Mouse (Mus musculus) retina, postnatal 7 days (tissue): ENCODE data around the gene Nol9.
"Not testable (repeated sequence)": the region's sequence is repeated elsewhere in the genome, so short reads cannot be mapped to it uniquely, and the experiment has no call there.

Experiments
- DNase-seq: peaks from one replicate; pipeline ENCODE4 v3.0.0-alpha.2; 2012; ENCODE audit warnings: low read depth, low spot score

Nol9 gene

DNA sequence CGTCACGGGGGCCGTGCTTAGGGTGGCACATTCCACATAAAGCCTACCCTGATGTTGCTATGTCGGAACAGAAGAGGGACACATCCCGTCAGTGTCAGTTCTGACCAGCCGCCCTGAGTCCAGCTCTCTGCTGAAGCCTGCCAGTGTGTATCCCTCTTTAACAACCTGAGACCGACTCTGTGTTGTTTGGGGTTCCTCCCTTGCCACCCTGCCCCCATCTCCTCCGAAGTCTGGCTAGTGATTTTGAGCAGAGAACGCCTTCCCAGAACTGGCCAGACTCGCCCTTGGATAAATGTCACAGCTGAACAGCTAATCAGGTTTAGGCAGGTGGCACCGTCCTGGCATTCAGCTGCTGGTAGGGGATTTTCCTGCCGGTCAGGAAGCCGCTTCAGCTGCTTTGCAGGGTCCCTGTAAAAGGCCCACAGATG lies 28.4 kb upstream of the Nol9 start:
- DNase-seq, result no peak

DNA sequence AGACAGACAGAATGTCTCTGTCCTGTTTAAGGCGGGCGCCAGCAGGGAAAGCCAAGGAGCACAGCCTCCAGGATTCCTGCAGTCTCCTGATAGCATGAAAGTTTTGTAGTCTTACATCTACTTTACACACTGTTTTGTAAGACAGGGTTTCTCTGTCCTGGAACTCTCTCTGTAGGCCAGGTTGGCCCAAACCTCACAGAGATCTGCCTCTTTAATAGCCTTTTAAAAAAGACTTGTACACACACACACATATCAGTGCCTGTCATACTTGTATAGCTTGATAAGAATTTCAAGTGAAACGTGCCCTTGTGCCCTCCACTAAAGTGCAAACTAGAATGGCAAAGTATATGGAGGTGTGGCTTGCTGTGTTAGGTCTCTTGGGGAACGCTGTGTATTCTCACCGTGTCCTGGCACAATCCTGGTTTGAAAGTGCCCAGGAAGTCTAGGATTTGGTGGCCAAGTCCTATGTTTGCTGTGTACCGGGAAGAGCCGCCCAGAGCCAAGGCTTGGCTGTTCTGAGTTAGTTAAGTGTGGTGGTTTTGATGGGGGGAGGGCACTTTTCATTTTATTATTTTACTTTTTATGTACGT lies 27.9 kb upstream of the Nol9 start:
- DNase-seq, result no peak

DNA sequence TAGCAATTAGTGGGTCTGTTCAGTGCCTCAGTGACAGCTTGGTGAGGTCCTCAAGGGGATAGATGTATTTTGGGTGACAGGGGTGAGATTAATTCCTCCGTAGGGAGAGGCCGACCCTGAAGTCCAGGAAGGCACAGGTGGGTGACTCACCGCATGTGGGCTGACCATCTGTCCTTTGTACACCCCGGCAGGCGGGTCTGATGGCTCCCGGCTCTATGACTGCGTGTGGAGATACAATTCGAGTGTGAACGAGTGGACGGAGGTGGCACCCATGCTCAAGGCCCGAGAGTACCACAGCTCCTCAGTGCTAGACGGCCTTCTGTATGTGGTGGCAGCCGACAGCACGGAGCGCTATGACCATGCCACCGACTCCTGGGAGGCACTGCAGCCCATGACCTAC lies 27.0 kb upstream of the Nol9 start:
- no peak for DNase-seq

DNA sequence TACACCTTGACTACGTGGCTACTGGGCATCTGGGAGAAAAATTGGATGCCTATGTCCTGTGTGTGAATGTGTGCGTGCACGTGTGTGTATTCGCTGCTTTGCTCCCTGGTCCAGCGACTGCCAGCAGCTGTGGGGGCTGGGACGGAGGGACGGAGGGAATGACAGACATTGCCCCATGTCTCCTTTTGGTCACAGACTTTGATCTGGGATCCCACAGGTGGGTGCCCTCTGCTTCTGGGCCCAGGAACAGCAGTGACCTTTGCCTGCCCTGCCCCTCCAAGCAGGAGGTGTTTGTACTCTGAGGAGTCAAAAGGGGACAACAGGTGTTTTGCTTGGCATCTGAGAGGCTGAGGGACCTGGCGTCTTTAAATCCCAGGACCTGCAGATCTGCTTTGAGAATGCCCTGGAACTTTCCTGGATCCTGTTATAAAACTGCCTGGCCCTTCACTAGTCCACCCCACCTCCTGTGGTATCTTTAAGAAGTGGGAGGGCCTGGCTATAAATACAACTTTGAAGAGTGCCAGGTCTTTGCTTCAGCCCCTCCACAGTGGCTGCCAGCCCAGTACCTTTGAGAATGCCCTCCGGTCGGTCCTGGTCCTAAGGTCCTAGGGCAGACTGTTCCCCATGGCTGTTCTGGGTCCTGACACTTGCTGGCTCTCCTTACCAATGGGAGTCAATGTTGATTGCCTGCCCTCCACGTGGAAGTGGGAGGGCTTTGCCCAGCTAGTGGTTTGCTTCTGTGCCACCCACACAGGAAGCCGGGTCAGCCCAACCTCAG lies 25.9 kb upstream of the Nol9 start:
- no peak for DNase-seq

DNA sequence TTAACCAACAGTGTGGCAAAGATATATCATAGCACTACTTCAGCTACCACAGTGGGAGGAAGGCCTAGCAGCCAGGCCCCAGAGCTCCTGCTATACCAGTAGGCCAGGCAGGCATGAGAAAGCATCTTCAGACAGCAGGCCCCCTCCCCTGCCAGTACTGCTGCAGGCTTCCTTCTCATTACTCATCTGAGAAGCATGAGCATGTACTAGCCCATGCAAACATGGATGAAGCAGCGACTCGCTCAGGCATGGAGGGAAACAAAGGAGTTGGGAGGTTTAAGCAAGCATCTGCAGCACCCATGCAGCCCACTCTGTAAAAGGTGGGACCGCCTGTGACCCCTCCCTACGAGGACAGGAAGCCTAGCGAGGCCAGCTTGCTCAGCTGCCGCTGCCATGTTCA lies 20.0 kb upstream of the Nol9 start:
- DNase-seq, result no peak

DNA sequence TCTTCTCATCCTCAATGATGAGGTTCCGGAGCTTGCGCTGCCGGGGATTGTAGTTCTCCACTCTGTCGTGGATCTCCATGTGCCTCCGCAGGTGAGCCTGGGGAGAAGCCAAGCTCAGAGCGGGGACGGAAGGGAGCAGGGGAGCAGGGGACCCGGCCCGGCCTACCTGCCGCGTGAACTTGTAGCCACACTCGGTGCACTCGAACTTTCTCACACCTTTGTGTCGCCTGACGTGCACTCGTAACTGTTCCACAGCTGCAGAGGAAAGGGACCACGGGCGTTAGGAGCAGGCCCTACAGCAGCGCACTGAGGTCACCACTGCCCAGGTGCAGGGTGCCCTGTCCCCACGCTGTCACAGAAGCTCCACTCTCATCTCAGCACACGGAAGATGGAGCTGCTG lies 19.1 kb upstream of the Nol9 start:
- no peak for DNase-seq

DNA sequence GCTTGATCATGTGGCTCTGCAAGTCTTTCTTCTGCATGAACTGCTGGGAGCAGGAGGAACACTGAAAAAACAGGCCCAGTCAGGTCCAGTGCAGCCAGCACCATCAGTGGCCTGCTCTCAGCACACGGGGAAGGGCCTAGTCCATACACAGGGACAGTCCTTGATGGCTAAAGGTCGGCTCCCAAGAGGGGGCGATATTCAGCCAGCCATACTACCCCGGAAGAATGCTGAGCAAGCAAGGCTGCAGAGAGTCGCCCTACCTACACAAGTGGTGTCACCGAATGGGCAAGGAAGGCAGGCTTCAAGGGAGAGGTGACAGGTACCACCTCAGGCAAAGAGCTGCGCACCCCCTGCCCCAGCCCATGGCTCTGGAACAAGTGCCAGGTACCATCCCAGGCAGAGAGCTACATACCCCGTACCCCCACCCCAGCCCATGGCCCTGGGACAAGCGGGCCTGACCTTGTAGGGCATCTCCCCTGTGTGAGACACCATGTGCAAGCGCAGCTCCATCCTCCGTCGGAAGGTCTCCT lies 17.5 kb upstream of the Nol9 start:
- no peak for DNase-seq

DNA sequence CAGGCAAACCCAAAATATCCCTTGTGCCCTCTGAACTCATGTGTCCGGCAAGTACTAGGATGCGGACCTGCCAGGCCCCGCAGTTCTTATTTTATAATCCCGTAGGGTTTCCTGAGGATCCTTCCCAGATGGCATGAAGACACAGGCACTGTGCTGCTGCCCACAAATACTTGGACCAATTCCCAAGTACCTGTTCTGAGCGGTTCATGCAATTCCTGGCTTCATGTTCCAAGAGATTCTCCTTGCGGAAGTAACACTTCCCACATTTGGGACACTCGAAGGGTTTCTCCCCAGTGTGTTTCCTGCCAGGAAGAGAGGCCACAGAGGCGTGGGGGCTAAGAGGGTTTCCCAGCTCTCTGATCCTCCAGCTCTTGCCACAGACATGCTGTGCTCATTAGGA lies 16.6 kb upstream of the Nol9 start:
- DNase-seq, result no peak

DNA sequence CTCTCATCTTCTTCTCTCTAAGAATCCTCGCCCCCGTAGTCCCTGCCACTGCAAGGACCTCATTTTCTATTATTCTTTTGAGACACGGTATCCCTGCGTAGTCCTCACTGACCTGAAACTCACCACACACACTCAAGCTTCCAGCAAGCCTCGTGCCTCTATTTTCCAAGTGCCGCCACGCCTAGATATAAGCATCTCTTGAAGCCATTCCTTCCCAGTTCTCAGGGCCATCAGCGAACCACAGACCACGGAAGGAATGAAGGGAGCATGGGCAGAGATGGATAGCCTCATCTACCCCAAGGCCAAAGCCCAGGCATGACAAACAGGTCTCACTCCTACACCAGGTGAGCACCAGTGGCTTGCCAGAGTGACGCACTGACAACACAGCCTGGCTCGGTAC lies 14.6 kb upstream of the Nol9 start:
- DNase-seq, result no peak

DNA sequence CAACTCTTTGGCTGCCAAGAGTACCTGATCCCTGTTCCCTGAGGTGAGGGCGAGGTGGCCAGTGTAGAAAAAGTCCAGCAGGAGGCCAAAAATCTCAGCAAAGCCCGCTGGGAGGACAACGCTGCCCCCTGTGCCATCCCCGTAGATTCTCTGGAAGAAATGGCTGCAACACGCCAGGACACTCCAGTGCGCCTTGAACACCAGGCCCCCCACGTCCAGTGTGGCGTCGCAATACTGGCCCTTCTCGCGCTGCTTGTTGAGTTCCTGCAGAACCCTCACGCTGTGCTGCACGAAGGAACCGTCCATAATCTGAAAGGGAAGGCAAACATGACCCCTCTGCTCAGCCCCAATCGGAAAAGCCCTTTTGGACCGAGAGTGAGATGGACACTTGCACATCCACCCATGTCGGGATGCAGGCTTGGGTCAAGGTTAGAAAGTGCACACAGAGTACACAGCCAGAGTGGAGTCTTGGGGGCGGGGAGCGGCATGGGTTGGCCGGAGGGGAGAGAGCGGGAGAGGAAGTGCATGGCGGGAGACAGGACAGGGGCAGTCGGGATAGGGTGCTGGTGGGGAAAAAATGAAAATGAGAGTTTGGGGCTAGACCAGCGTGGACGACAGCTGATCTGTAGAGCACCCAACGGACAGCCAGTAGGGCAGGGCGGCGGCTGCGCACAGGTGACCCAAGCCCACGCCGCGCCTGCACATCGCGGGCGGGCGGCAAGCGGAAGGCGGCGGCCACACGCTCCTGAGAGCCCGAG lies 12.2 kb upstream of the Nol9 start:
- no peak for DNase-seq

DNA sequence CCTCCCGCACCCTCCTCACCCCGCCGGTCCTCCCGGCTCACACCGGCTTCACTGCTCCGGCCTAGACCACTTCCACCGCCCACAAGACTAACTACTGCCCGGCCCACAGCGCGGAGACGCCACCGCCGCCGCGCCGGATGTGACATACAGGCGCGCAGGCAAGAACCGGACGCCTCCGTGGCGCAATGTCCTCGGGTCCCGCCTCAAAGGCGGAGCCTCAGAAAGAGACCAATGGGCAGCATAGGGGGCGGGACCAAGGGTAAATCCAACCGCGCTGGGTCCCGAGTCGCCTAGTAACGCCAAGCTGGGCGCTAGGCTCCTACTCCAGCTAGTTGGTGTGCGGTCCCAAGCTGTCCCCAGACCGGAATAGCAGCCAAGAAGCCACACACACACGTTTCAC lies 11.6 kb upstream of the Nol9 start, which contains the start of gene Zbtb48:
Gene Zbtb48 (minus strand): TSS at position 148 of the 400 bp plus-strand sequence.
- peak; percentile 96 for DNase-seq

DNA sequence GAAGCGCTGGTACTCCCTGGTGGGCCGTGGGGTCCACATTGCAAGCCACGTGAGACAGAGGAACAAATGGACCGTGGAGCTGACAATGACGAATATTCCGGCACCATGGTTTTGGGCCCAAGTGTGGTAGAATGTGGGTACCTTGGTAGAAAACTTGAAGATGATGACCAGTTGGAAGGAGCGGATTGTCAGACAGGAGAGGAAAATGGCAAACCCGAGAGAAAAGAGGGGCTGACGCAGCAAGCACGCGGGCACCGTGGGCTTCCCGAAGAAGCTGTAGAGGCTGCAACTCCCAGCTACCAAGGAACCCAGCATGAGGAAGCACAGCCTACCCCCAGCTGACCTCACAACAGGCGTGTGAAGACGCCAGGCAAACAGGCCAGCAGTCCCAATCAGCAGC lies 10.7 kb upstream of the Nol9 start:
- no peak for DNase-seq

DNA sequence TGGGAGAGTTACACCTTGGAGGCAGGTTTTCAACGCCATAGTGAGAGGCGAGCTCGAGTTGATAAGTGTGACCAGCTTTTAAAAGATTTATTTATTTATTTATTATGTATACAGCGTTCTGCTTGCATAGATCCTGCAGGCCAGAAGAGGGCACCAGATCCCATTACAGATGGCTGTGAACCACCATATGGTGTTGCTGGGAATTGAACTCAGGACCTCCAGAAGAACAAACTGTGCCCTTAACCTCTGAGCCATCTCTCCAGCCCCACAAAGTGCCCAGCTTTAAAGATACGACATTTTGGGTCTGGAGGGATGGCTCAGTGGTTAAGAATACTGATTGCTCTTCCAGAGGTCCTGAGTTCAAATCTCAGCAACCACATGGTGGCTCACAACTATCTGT lies 10.0 kb upstream of the Nol9 start:
- DNase-seq, result no peak

DNA sequence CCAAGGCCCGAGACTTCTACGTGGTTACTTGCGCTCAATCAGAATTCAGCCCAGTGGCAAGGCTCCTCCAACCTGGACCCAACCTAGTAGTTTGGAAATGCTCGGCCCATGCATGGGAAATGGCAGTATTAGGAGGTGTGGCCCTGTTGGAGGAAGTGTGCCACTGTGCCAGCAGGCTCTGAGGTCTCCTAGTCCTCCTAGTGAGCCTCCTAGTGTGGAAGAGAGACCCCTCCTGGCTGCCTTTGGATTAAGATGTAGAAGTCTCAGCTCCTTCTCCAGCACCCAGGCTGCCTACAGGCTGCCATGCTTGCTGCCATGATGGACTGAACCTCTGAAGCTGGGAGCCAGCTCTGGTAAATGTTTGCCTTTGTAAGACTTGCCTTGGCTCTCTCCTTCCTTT lies 9.1 kb upstream of the Nol9 start:
- DNase-seq, result no peak

DNA sequence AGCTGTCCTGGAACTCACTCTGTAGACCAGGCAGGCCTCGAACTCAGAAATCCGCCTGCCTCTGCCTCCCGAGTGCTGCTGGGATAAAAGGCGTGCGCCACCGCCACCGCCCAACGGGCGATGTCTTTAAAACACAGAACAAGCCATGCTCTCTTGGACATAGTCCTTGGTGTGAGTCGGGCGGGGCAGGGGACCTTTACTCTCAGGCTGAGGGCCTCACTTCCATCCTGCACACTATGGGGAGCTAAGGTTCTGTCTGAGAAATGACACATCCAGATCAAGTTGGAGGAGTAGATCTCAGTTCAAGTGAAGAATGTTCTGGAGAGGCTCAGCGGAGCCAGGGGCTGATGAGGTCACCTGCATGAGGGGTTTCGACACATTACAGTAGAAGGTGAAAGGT lies 6.2 kb upstream of the Nol9 start:
- DNase-seq, result no peak

DNA sequence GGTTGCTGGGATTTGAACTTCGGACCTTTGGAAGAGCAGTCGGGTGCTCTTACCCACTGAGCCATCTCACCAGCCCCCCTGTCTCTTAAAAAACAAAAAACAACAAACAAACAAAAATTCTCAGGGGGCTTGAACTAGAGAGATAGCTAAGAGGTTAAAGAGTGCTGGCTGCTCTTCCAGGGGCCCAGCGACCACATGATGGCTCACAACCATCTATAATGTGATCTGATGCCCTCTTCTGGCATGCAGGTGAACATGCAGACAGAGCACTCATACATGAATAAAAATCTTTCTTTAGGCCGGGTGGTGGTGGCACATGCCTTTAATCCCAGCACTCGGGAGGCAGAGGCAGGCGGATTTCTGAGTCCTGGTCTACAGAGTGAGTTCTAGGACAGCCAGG lies 2.7 kb upstream of the Nol9 start:
- DNase-seq, result not testable (repeated sequence)

DNA sequence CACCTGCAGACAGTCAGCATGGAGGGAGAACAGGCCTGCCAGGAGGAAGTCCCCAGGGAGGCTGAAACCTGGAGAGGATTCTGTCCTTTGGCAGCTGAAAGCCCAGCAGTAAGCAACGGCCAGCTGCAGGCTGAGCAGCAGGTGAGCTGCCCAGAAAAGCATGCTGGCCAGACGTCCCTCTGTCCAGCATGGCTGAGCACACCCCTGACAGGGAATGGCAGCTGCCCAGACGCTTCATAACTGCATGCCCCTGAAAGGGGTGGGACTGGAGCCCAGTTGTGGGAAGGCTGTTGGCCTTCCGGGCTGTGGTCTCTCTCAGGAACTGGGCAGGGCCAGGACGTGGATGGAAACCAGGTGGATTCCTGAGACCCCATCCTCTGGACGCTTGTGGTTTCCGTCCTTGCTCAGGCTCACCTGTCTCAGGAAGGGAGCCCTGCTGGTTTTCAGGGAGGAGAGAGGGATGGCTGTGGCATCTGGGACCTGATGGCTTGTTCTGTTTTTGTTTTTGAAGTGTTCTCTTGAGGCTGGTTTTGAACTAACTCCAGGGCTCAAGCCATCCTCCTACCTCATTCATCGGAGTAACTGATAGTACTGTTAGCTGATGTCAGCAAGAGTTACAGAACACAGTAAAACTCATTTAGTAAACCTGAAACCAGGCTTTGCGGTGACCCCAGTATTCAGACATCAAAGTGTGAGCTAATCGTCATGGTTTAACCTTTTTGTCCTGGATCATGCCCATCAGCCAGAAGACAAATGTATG lies 716 bp upstream of the Nol9 start, which contains the start of gene Tas1r1:
Gene Tas1r1 (minus strand): TSS at position 344 of the 760 bp plus-strand sequence.
- no peak for DNase-seq

DNA sequence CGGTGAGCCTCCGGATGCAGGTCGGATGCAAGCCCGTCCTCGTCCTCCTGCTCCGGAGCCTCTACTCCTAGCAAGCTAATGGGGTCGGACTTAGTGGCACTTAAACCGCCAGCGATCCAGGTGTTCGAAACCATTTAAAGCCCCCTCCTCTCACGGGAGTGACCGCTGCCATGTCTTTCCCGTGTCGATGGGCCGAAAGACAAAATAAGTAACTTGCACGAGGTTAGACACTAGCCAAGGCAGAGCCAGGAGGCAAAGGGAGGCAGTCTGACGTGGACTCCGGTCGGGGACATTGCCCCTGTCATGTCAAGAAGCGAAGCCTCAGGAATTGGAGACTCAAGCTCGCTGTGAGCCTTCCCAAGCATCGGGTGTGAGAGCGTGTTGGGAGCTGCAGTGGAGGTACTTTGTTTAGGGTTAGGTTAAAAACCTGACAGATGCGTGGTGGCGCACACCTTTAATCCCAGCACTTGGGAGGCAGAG lies 750 bp downstream of the Nol9 start:
- no peak for DNase-seq

DNA sequence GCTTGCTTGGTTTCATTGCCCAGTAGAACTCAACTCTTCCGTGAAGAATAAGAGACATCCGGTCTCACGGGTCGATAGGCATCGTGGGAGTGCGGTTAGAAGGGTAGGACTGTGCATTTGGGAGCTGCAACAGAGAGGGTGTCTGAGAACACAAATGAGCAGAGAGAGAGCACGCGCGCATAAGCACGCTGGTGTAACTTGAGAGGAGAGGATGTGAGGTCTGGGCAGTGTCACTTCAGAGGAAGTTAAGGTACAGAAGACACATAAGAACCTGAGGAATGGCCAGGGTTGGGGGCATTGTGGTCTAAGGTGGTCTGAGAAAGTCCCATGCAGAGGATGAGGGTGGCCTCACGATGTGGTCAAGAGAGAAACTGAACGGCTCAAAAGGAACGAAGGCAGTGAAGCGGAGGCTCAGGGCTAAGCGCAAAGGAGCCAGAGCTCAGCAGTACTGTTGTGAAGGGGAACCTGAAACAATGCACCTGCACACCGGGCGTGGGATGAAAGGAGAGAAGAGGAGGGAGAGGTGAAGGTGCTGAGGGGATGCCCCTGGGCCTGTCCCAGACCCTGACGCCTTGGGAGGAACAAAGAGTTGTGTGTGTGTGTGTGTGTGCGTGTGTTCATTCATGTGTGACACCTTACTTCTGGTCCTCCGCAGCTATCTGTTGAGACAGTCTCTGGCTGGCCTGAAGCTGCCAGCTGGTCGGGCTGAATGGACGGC lies 3.0 kb downstream of the Nol9 start:
- no peak for DNase-seq

DNA sequence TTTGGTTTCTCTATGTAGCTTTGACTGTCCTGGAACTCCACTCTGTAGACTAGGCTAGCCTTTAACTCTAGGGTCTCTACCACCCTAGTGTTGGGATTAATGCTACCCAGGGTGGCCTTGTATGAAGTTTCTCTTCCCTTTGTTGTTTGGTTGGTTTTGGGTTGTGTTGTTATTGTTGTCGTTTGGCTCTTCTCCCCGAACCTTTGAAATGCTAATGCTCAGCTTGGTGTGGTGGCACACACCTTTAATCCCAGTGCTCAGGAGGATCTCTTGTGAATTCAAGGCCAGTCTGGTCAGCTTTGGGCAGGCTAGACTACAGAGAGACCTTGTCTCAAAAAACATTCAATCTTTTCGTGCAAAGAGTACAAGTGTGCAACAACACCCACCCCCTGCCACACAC lies 4.0 kb downstream of the Nol9 start:
- DNase-seq, result no peak

DNA sequence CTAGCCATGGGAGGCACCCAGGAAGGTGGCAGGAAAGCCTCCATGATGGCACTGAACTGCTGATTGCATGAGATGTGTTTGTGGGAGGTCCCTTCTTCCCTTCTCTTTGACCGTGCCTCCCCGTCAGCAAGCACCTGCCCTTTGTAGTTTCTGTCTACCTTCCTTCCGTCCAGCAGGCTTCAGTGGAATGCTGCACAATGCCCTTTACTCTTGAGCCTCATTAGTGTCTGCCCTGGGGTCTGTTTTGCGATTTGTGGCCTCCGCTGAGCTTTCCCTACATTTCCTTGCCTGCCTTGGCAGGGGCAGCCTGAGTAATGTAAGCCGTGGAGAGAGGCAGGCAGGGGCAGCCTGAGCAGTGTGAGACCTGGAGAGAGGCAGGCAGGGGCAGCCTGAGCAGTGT lies 5.5 kb downstream of the Nol9 start:
- DNase-seq, result no peak
